Mouse (Mus musculus) CH12.LX (cell line): ENCODE data around the gene Fam168b. TPM values are rescaled to one million over a fixed set of nuclear protein-coding genes. Genes with fewer than 3 reads are reported as not detected.

Experiments
- DNase-seq: peaks from one replicate; pipeline ENCODE4 v3.0.0-alpha.2; 2013; ENCODE audit errors: extremely low read depth
- H3K27ac ChIP-seq: 2 replicates; pipeline ENCODE4 v1.5.1; 2012; ENCODE audit warnings: low read depth, mild to moderate bottlenecking, control low read depth, moderate library complexity; ENCODE audit not compliant: insufficient read depth
- H3K27me3 ChIP-seq: replicated peaks from 2 replicates; pipeline ENCODE3; 2012; ENCODE audit warnings: inconsistent platforms
- H3K36me3 ChIP-seq, 2 experiments: replicated peaks in 1 of 2; 2 replicates each; pipeline versions ENCODE3 to v1.6.1; 2012; ENCODE audit warnings: inconsistent platforms in 1 of 2, low read length in 1 of 2, mild to moderate bottlenecking in 1 of 2, mixed read lengths in 1 of 2, moderate library complexity in 1 of 2; ENCODE audit not compliant: control insufficient read depth in 1 of 2, insufficient read depth in 1 of 2
- H3K4me1 ChIP-seq, 2 experiments: 2 replicates each; pipeline ENCODE4 v1.6.1; 2012; ENCODE audit warnings: inconsistent platforms in 1 of 2, moderate library complexity in 1 of 2; ENCODE audit not compliant: insufficient read depth in 2 of 2, control insufficient read depth in 1 of 2
- H3K4me2 ChIP-seq: 2 replicates; pipeline ENCODE4 v1.6.1; 2012; ENCODE audit warnings: low read depth, mild to moderate bottlenecking, control low read depth; ENCODE audit not compliant: poor library complexity, insufficient read depth, severe bottlenecking
- H3K4me3 ChIP-seq, 3 experiments: fragments of 150-350 bp in 1 of 3; sonication (generic) in 1 of 3; replicated peaks in 1 of 3; 2 replicates each; pipeline versions ENCODE3 to v1.5.1; 2011 to 2012; ENCODE audit warnings: low read depth in 2 of 3, low read length in 2 of 3, mild to moderate bottlenecking in 2 of 3, moderate library complexity in 2 of 3, control low read depth in 1 of 3, improper control_type of control experiment in 1 of 3, inconsistent platforms in 1 of 3, mixed read lengths in 1 of 3; ENCODE audit not compliant: poor library complexity in 1 of 3
- H3K79me2 ChIP-seq: replicated peaks from 2 replicates; pipeline ENCODE4 v1.6.1; 2012; ENCODE audit warnings: mild to moderate bottlenecking, moderate library complexity; ENCODE audit not compliant: control insufficient read depth, poor library complexity, insufficient read depth, severe bottlenecking; ENCODE audit errors: extremely low read depth
- H3K9ac ChIP-seq: 2 replicates; pipeline ENCODE4 v1.6.1; 2012; ENCODE audit warnings: low read depth, mild to moderate bottlenecking, control low read depth, moderate library complexity; ENCODE audit not compliant: insufficient read depth
- H3K9me3 ChIP-seq: replicated peaks from 2 replicates; pipeline ENCODE3; 2012; ENCODE audit warnings: low read length, inconsistent platforms, mixed read lengths
- CTCF ChIP-seq, 2 experiments: IDR thresholded peaks in 1 of 2; conservative IDR thresholded peaks in 1 of 2; 2 replicates each; pipeline ENCODE4 v1.5.1; 2011 to 2012; ENCODE audit warnings: low read depth in 2 of 2, low read length in 2 of 2, improper control_type of control experiment in 1 of 2, inconsistent platforms in 1 of 2, mild to moderate bottlenecking in 1 of 2, moderate library complexity in 1 of 2
- E2F4 ChIP-seq: IDR thresholded peaks from 2 replicates; pipeline ENCODE4 v1.6.1; 2011; ENCODE audit warnings: low read depth, low read length, improper control_type of control experiment; ENCODE audit not compliant: insufficient replicate concordance
- ELF1 ChIP-seq: IDR thresholded peaks from 2 replicates; pipeline ENCODE4 v1.6.1; 2014; ENCODE audit warnings: low read depth, mild to moderate bottlenecking, inconsistent platforms, low read length, improper control_type of control experiment
- HCFC1 ChIP-seq: IDR thresholded peaks from 2 replicates; pipeline ENCODE4 v1.6.1; 2012; ENCODE audit warnings: low read depth, mild to moderate bottlenecking, inconsistent platforms, low read length, improper control_type of control experiment
- KAT2A ChIP-seq: IDR thresholded peaks from 2 replicates; pipeline ENCODE4 v1.6.1; 2012; ENCODE audit warnings: low read length, improper control_type of control experiment, inconsistent platforms; ENCODE audit not compliant: insufficient replicate concordance
- MAFK ChIP-seq: IDR thresholded peaks from 2 replicates; pipeline ENCODE4 v1.6.1; 2011; ENCODE audit warnings: low read length, improper control_type of control experiment; ENCODE audit not compliant: insufficient replicate concordance
- MAX ChIP-seq: IDR thresholded peaks from 2 replicates; pipeline ENCODE4 v1.6.1; 2011; ENCODE audit warnings: low read length, improper control_type of control experiment
- MEF2A ChIP-seq: IDR thresholded peaks from 2 replicates; pipeline ENCODE4 v1.6.1; 2014; ENCODE audit warnings: low read depth, mild to moderate bottlenecking, inconsistent platforms, low read length, improper control_type of control experiment, borderline replicate concordance
- MXI1 ChIP-seq: IDR thresholded peaks from 2 replicates; pipeline ENCODE4 v1.6.1; 2011; ENCODE audit warnings: mild to moderate bottlenecking, low read depth, low read length, improper control_type of control experiment
- MYC ChIP-seq: IDR thresholded peaks from 2 replicates; pipeline ENCODE4 v1.6.1; 2011; ENCODE audit warnings: low read depth, mild to moderate bottlenecking, improper control_type of control experiment, low read length
- NRF1 ChIP-seq: IDR thresholded peaks from 2 replicates; pipeline ENCODE4 v1.6.1; 2014; ENCODE audit warnings: low read depth, mild to moderate bottlenecking, inconsistent platforms, low read length, improper control_type of control experiment, moderate library complexity
- POLR2AphosphoS2 ChIP-seq: IDR thresholded peaks from 2 replicates; pipeline ENCODE4 v1.6.1; 2011; ENCODE audit warnings: low read depth, low read length, improper control_type of control experiment
- RCOR1 ChIP-seq: conservative IDR thresholded peaks from 2 replicates; pipeline ENCODE4 v1.6.1; 2012; ENCODE audit warnings: low read depth, mild to moderate bottlenecking, inconsistent platforms, low read length, improper control_type of control experiment
- SMC3 ChIP-seq: IDR thresholded peaks from 2 replicates; pipeline ENCODE4 v1.6.1; 2011; ENCODE audit warnings: low read depth, low read length, improper control_type of control experiment
- UBTF ChIP-seq: IDR thresholded peaks from 2 replicates; pipeline ENCODE4 v1.6.1; 2012; ENCODE audit warnings: low read depth, mild to moderate bottlenecking, inconsistent platforms, low read length, improper control_type of control experiment, moderate library complexity
- USF2 ChIP-seq: conservative IDR thresholded peaks from 2 replicates; pipeline ENCODE4 v1.6.1; 2011; ENCODE audit warnings: low read depth, low read length, improper control_type of control experiment
- ZC3H11A ChIP-seq: IDR thresholded peaks from 2 replicates; pipeline ENCODE4 v1.6.1; 2012; ENCODE audit warnings: low read depth, mild to moderate bottlenecking, inconsistent platforms, low read length, improper control_type of control experiment
- ZKSCAN1 ChIP-seq: IDR thresholded peaks from 2 replicates; pipeline ENCODE4 v1.6.1; 2012; ENCODE audit warnings: low read depth, inconsistent platforms, low read length, improper control_type of control experiment, borderline replicate concordance
- ZMIZ1 ChIP-seq: IDR thresholded peaks from 2 replicates; pipeline ENCODE4 v1.6.1; 2012; ENCODE audit warnings: low read depth, mild to moderate bottlenecking, inconsistent platforms, low read length, improper control_type of control experiment
- dilution Hi-C: fragments of 300-500 bp; cut with MboI; formaldehyde crosslinking; loops from 2 replicates; pipeline ENCODE4 v1.14.3; 2020; ENCODE audit warnings: low sequenced_read_pairs; ENCODE audit not compliant: extremely low pct_unique_long_range_greater_than_20kb, extremely low pct_ligation_motif_present
- in situ Hi-C: fragments of 300-500 bp; cut with MboI; formaldehyde crosslinking; loops from 3 replicates; pipeline ENCODE4 v1.14.3; 2019; ENCODE audit warnings: low sequenced_read_pairs, low pct_ligation_motif_present, low pct_unique_long_range_greater_than_20kb, mixed read lengths
- polyA plus RNA-seq: library from polyadenylated mRNA; unstranded; fragments of >175 nt; gene quantifications from 2 replicates; pipeline ENCODE4 v1.2.1, GENCODE M21; 2012; ENCODE audit warnings: low read depth; ENCODE audit not compliant: insufficient read length
- total RNA-seq, 2 experiments: library from RNA; depleted of rRNA; stranded (reverse); fragments of 300-350 nt in 1 of 2; fragments of >200 nt in 1 of 2; gene quantifications; 2 replicates each; pipeline ENCODE4 v1.2.3; 2012 to 2014

The Fam168b gene
- total and polyA plus RNA-seq, 3 experiments = 50.5 to 67.5 (median 60.9) TPM

- in situ Hi-C loops = no loop called here
- Histone ChIP-seq H3K4me3 (no peak overlapping the region), H3K27ac (no peak overlapping the region), H3K36me3 (peaks cover 59 to 90% of the 10 kb centered on the region in 2 experiments), H3K9me3 (no peaks in the 10 kb centered on the region), H3K4me1 (peaks cover 11 to 52% of the 10 kb centered on the region in 2 experiments), H3K4me2 (no peak overlapping the region), H3K27me3 (no peaks in the 10 kb centered on the region), H3K9ac (no peak overlapping the region), H3K79me2 (peaks cover 34% of the 10 kb centered on the region)
- no peak for DNase-seq
- dilution Hi-C loops = no loop called here
- TF ChIP-seq ZMIZ1 (no peak), MEF2A (no peak), HCFC1 (no peak), UBTF (no peak), E2F4 (no peak), RCOR1 (no peak), KAT2A (no peak), CTCF (conservative IDR thresholded peaks at IDR 0.05 in 1 of 2, IDR thresholded peaks at IDR 0.05 in 1 of 2; ENCODE audit: low read depth in 2 of 2, low read length in 2 of 2) (no peak), SMC3 (no peak), POLR2AphosphoS2 (no peak), ZC3H11A (no peak), USF2 (no peak), MAX (no peak), MXI1 (no peak), NRF1 (no peak), ZKSCAN1 (no peak), ELF1 (no peak)
Observed at GRCm38 (mm10) chr1:34824208-34824607, 18.7 kb downstream of the Fam168b start.

GRCm38 (mm10) chr1:34823353-34823752 lies 19.5 kb downstream of the Fam168b start:
- TF ChIP-seq UBTF (no peak), MAX (no peak), ELF1 (no peak), SMC3 (no peak), MYC (no peak), MAFK (0 out of 2 replicates have a peak, but pooled peaks have one; percentile 18)
- DNase-seq = no peak
- Histone ChIP-seq H3K9ac (no peak overlapping the region), H3K27me3 (no peaks in the 10 kb centered on the region), H3K9me3 (no peaks in the 10 kb centered on the region), H3K79me2 (peaks cover 32% of the 10 kb centered on the region), H3K4me3 (no peak overlapping the region), H3K27ac (no peak overlapping the region), H3K4me2 (no peak overlapping the region), H3K4me1 (peaks cover 6 to 44% of the 10 kb centered on the region in 2 experiments), H3K36me3 (peaks cover 60 to 90% of the 10 kb centered on the region in 2 experiments)
- dilution Hi-C loops = no loop called here
- in situ Hi-C loops = no loop called here
